29 mouse cellular contexts compared by ENCODE assay signal in genomic region chr9:32724131-32724825, GRCm38 (mm10).
DNase-seq lines count a peak whose midpoint lies in the region; ATAC-seq and TF ChIP-seq lines count a peak whose summit lies in the region.
"Had no signal": no experiment of that assay in that cellular context is flagged by ENCODE, and none has a peak within 500 bp of the region (broad histone marks: within the 10 kb centered on the region; RNA-seq: fewer than 3 reads in every experiment).

No protein-coding gene starts in this region.

- WGBS in lung, embryonic 16.5 days, result 58% methylated on average over 7 of the region's 7 CpGs
- WGBS in thymus, adult 2 months, result 93% methylated on average over 7 of the region's 7 CpGs

- 0 out of 2 replicates have a peak overlapping the region, but pooled peaks have one; percentile 5 for H3K27ac ChIP-seq in lung, embryonic 16.5 days (ENCODE audit: low read length)
- peak overlapping the region; percentile 31 for H3K27ac ChIP-seq in thymus, adult 2 months (ENCODE audit: control insufficient read depth, insufficient read depth, low read length)
- H3K27ac ChIP-seq: embryonic facial prominence, embryonic 10.5 days; embryonic facial prominence, embryonic 13.5 days; forebrain, embryonic 12.5 days; forebrain, embryonic 15.5 days; heart, embryonic 15.5 days; hindbrain, embryonic 12.5 days; hindbrain, embryonic 15.5 days; intestine, embryonic 15.5 days had no signal

- DNase-seq in heart, adult 11 months, result peak; percentile 89
- no peak for DNase-seq in heart, adult 9 months (ENCODE audit: low spot score in 2 of 2)
- no peak for DNase-seq in lung, postnatal 10 days
- DNase-seq in thymus, adult 2 months, result no peak
- no peak for DNase-seq in thymus, postnatal 4 days
- peak; percentile 56 for DNase-seq in naive thymus-derived CD4-positive, alpha-beta T cell, adult 2 months (ENCODE audit: low read depth)
- DNase-seq: adrenal gland, adult 8-10 months; adrenal gland, postnatal 25 days; B cell, adult 2 months; cerebellum, adult 11-12 months; cerebellum, adult 8-10 months; cerebellum, postnatal 10 days; cerebellum, postnatal 36 days; embryo, embryonic 11 days; gastrocnemius, postnatal 14 days; heart, adult 18-20 months; heart, postnatal 14 days had no signal

- no peak overlapping the region for H3K9ac ChIP-seq in lung, embryonic 16.5 days (ENCODE audit: low read length)
- H3K9ac ChIP-seq: embryonic facial prominence, embryonic 13.5 days; forebrain, embryonic 12.5 days; forebrain, embryonic 15.5 days; heart, embryonic 12.5 days; heart, embryonic 15.5 days; hindbrain, embryonic 12.5 days; hindbrain, embryonic 15.5 days; intestine, embryonic 15.5 days had no signal

- H3K36me3 ChIP-seq in lung, embryonic 16.5 days (ENCODE audit: control insufficient read depth, insufficient read depth, low read length), result peaks cover 2% of the 10 kb centered on the region
- H3K36me3 ChIP-seq in thymus, adult 2 months (ENCODE audit: control insufficient read depth, insufficient read depth, low read length), result peaks cover 69% of the 10 kb centered on the region
- H3K36me3 ChIP-seq: forebrain, embryonic 12.5 days; forebrain, embryonic 15.5 days; heart, embryonic 15.5 days; hindbrain, embryonic 12.5 days; hindbrain, embryonic 15.5 days; intestine, embryonic 15.5 days had no signal

- no peak for TF ChIP-seq CTCF in thymus, adult 2 months (IDR thresholded peaks at IDR 0.05; ENCODE audit: borderline replicate concordance, control insufficient read depth, extremely low read depth, insufficient read depth, low read length, poor library complexity)

- H3K4me3 ChIP-seq in lung, embryonic 16.5 days (ENCODE audit: low read length), result no peak overlapping the region
- no peak overlapping the region for H3K4me3 ChIP-seq in thymus, adult 2 months (ENCODE audit: control insufficient read depth, insufficient read depth, low read length)
- H3K4me3 ChIP-seq: embryonic facial prominence, embryonic 10.5 days; embryonic facial prominence, embryonic 13.5 days; erythroblast, embryonic 14.5 days; forebrain, embryonic 12.5 days; forebrain, embryonic 15.5 days; heart, embryonic 12.5 days; heart, embryonic 15.5 days; hindbrain, embryonic 12.5 days; hindbrain, embryonic 15.5 days; intestine, embryonic 15.5 days had no signal

- H3K9me3 ChIP-seq in lung, embryonic 16.5 days (ENCODE audit: control insufficient read depth, low read length), result no peaks in the 10 kb centered on the region
- H3K9me3 ChIP-seq: embryonic facial prominence, embryonic 10.5 days; embryonic facial prominence, embryonic 13.5 days; forebrain, embryonic 12.5 days; forebrain, embryonic 15.5 days; heart, embryonic 12.5 days; heart, embryonic 15.5 days; hindbrain, embryonic 12.5 days; hindbrain, embryonic 15.5 days; intestine, embryonic 15.5 days had no signal

- TF ChIP-seq POLR2A in thymus, adult 2 months (IDR thresholded peaks at IDR 0.05; ENCODE audit: control insufficient read depth, extremely low read depth, insufficient read depth, low read length, poor library complexity), result no peak

- no peak for ATAC-seq in lung, embryonic 16.5 days (ENCODE audit: low read depth)
- no peak for ATAC-seq in monocyte, adult 5-6 weeks (replicated peaks; ENCODE audit: insufficient number of reproducible peaks, low FRiP score, low TSS enrichment, poor library complexity, severe bottlenecking)
- ATAC-seq: forebrain, embryonic 15.5 days; intestine, embryonic 15.5 days had no signal

- H3K4me2 ChIP-seq in lung, embryonic 16.5 days (ENCODE audit: low read depth, low read length), result no peak overlapping the region
- H3K4me2 ChIP-seq: embryonic facial prominence, embryonic 13.5 days; forebrain, embryonic 12.5 days; forebrain, embryonic 15.5 days; heart, embryonic 12.5 days; heart, embryonic 15.5 days; hindbrain, embryonic 12.5 days; hindbrain, embryonic 15.5 days; intestine, embryonic 15.5 days had no signal

- peaks cover 32% of the 10 kb centered on the region for H3K4me1 ChIP-seq in lung, embryonic 16.5 days (replicated peaks; ENCODE audit: control insufficient read depth, insufficient read depth, low read length)
- H3K4me1 ChIP-seq in thymus, adult 2 months (replicated peaks; ENCODE audit: control insufficient read depth, insufficient read depth, low read length), result peaks cover 58% of the 10 kb centered on the region
- H3K4me1 ChIP-seq: hindbrain, embryonic 15.5 days had no signal

- H3K27me3 ChIP-seq in lung, embryonic 16.5 days (ENCODE audit: control insufficient read depth, insufficient read depth, low read depth, low read length), result no peaks in the 10 kb centered on the region
- H3K27me3 ChIP-seq in thymus, adult 2 months (ENCODE audit: control insufficient read depth, insufficient read depth, low read length), result no peaks in the 10 kb centered on the region
- H3K27me3 ChIP-seq: embryonic facial prominence, embryonic 13.5 days; forebrain, embryonic 15.5 days; heart, embryonic 12.5 days; heart, embryonic 15.5 days; hindbrain, embryonic 15.5 days; intestine, embryonic 15.5 days had no signal

Comparison
In these comparisons a context has a peak if more than half of its experiments do, and no peak if none do; other contexts are left out.
1. DNase-seq: peak in heart, adult 11 months (single experiment) and naive thymus-derived CD4-positive, alpha-beta T cell, adult 2 months (single experiment); none in heart, adult 9 months (0 of 2), lung, postnatal 10 days (single experiment), thymus, adult 2 months (single experiment) and thymus, postnatal 4 days (single experiment).